Mouse (Mus musculus): Measurements from ENCODE around the gene Mogat2.

DNA sequence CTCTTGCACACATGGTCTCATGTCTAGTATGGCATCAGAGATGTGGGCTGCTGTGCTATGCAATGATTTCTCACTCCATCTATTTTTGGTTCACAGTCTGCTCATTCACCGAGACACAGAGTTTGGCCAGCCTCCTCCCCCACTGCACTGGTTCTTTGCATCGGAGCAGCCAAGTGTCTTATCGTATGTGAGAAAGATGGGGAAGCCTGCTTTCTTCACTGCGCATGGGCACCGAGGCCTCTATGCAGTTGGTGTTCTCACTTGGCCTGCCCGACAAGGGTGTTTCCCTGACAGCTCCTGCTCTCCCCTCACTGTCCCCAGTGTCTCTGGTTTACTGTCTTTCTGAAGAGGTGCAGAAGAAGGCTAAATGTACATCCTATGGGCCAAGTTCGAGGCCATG, 16.6 kb upstream of the Mogat2 start:
- TF ChIP-seq CTCF (IDR thresholded peaks at IDR 0.05; ENCODE audit: low read depth) = no peak
- no peak for TF ChIP-seq EP300 (IDR thresholded peaks at IDR 0.05; ENCODE audit: low read depth)
